Mouse (Mus musculus): Measurements from ENCODE around the gene Tcstv3. TPM values are rescaled to one million over a fixed set of nuclear protein-coding genes. Genes with fewer than 3 reads are reported as not detected.

Tcstv3 gene
- polyA plus RNA-seq, 1 experiment from 2014 or later, result not detected

Other genes starting within 250 kb of the Tcstv3 start
- not detected in 2 replicates for gene Gm20767, start 176.6 kb upstream of the Tcstv3 start, polyA plus RNA-seq (2015; fragmentation: Nextera tagmentation; extraction: Ambion mirVana)
- gene Gm21818, start 144.4 kb upstream of the Tcstv3 start, polyA plus RNA-seq (2015; fragmentation: Nextera tagmentation; extraction: Ambion mirVana), result not detected in 2 replicates
- gene Gm21762, start 100.9 kb upstream of the Tcstv3 start, polyA plus RNA-seq (2015; fragmentation: Nextera tagmentation; extraction: Ambion mirVana), result not detected in 2 replicates
- gene Gm21731, start 77.8 kb upstream of the Tcstv3 start, polyA plus RNA-seq (2015; fragmentation: Nextera tagmentation; extraction: Ambion mirVana), result not detected in 2 replicates
- not detected in 2 replicates for gene AF067061, start 53.8 kb upstream of the Tcstv3 start, polyA plus RNA-seq (2015; fragmentation: Nextera tagmentation; extraction: Ambion mirVana)
- gene BC147527, start 16.5 kb upstream of the Tcstv3 start, polyA plus RNA-seq (2015; fragmentation: Nextera tagmentation; extraction: Ambion mirVana), result 0.44 and 1.1 TPM in 2 replicates

Measured in liver, embryonic 15.5 days (tissue).